Mouse (Mus musculus): ENCODE results near the gene Chmp4b.

Gene Chmp4b

DNA sequence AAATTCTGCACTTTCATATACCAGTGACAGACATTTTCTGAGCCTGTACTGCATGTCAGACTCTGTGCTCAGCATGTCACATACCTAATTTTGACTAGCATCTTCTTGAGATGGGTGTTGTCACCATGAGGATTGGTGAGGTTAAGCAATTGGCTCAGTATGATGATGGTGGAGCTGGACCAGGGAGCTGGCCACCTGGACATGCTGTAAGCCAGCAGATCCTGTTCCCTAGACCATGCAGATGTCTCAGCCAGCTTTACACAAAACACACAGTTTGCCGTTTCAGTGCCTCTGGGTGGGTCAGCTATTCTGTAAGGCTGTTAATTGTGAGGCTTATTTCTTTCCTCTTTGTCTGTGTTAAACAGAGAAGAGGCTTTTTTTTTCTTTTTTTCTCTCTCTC is 31.2 kb downstream of the Chmp4b start:
- no peak for DNase-seq (ENCODE audit: low spot score in 2 of 2)

GRCm38 (mm10) chr2:154684901-154685470 is 33.5 kb downstream of the Chmp4b start:
- DNase-seq (ENCODE audit: low spot score in 2 of 2): no peak

- no peak for DNase-seq (ENCODE audit: low spot score in 2 of 2)
Observed at GRCm38 (mm10) chr2:154685772-154686171, 34.3 kb downstream of the Chmp4b start.

- no peak for DNase-seq (ENCODE audit: low spot score in 2 of 2)
Observed at GRCm38 (mm10) chr2:154686819-154687218, 35.3 kb downstream of the Chmp4b start.

- no peak for DNase-seq (ENCODE audit: low spot score in 2 of 2)
Observed at GRCm38 (mm10) chr2:154689391-154689790, 37.9 kb downstream of the Chmp4b start.

GRCm38 (mm10) chr2:154690959-154691358 is 39.5 kb downstream of the Chmp4b start:
- no peak for DNase-seq (ENCODE audit: low spot score in 2 of 2)

DNA sequence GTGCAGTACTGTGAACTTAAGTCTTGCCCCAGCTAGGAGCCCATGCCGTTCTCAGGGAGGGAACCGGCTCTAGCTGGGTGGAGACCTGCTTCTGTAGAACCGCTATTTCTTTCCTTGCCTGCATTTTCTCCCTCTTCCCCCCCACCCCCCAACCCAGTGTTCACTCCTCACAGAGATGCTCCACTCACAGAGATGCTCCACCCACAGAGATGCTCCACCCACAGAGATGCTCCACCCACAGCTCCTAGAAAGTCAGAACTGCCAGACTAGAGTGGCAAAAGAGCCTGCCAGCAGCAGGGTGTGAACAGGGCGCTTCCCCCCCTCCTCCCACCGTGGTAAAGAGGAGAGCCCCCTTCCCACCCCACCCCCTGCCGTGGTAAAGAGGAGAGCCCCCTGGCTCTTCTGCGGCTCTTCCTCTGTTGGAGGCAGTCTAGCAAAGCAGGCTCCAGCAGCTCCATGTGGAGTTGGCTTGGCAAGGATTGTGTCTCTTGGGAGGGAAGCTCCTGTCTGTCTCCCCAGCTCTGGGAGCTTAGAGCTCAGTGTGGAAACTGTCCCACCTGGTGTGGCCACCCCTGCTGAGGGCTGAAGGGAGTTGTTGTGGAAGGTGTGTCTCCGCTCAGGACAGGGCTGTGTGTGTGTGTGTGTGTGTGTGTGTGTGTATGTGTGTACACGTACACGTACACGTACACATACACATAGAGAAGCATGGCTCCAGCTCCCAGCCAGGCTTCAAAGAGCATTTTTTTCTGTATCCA is 41.9 kb downstream of the Chmp4b start:
- DNase-seq (ENCODE audit: low spot score in 2 of 2): no peak

- DNase-seq (ENCODE audit: low spot score in 2 of 2): no peak
Observed at GRCm38 (mm10) chr2:154693941-154694256, 42.4 kb downstream of the Chmp4b start.

GRCm38 (mm10) chr2:154695690-154696089 is 44.2 kb downstream of the Chmp4b start:
- no peak for DNase-seq (ENCODE audit: low spot score in 2 of 2)

GRCm38 (mm10) chr2:154696660-154697059 is 45.2 kb downstream of the Chmp4b start:
- no peak for DNase-seq (ENCODE audit: low spot score in 2 of 2)

- DNase-seq (ENCODE audit: low spot score in 2 of 2): no peak
Observed at GRCm38 (mm10) chr2:154699360-154699759, 47.9 kb downstream of the Chmp4b start.

DNA sequence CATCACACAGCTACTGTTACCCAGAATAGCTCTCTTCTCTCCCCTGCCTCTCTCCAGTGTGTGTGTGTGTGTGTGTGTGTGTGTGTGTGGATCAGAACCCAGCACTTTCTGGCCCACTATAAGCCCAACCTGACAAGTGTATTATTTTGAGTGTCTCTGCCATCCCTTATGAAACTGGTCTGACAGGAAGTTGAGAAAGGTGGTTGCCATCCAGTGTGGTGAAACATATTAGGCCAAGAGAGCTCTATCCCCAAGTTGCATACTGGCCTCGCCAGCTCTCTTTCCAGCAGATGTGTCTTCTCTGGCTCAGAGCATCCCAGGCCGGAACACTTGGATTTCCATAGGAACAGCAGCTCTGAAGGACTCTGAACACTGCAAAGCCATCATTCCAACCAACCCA is 48.7 kb downstream of the Chmp4b start:
- DNase-seq (ENCODE audit: low spot score in 2 of 2): no peak

- peak; percentile 43 to 62 for DNase-seq (ENCODE audit: low spot score in 2 of 2)
Observed at GRCm38 (mm10) chr2:154702637-154703315, 51.3 kb downstream of the Chmp4b start.

DNA sequence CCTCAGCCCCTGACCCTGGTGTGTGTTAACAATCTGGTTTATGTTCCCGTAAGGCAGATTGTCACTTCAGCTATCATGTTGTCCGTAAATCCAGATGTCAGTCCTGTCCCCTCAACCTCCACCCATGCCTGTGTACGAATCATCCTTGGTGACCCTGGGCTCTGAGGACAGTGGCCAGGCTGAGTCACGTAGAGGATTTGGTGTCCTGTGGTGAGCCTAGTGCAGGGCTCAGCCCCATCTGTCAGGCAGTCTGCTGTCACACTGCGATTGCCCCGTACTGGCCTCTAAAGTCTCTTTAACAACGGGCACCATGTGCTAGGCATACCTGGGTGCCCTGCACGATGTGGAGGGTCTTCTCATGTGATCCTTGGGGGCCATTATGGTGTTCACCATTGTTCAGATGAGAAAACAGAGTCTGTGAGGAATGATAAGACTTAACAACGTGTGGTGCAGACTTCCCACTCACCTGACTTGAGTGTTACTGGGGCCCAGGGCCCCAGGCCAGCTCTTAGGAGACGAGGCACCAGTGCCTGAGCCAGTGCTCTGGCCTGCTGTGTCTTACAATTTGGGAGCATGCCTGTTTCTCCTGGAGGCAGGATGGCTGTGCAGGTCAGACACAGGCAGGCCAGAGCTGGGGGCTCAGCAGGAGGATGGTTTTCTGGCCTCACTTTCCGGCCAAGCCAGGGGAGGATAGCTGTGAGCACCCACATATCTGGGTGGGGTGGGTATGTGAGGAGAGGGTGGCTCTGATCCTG is 55.2 kb downstream of the Chmp4b start:
- DNase-seq (ENCODE audit: low spot score in 2 of 2): no peak

DNA sequence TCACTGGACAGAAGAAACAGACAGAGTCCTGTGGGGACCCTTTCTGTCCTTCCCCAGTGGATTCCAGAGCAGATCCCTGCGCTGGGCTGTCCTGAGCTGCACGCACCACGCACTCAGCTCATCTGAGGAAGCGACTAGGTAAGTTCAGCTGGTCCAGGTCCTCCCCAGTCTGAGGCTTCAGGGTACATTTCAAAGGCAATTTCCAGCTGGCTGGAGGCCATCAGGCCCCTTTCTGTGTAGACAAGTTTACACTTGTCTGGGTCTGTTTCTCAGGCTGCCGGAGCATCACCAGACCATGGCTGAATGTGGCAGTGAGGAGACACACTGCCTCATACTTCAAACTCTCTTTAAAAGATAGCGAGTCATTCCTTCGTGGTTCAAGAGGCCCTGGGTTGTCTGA is 55.8 kb downstream of the Chmp4b start:
- no peak for DNase-seq (ENCODE audit: low spot score in 2 of 2)

- DNase-seq (ENCODE audit: low spot score in 2 of 2): no peak
Observed at GRCm38 (mm10) chr2:154707830-154708385, 56.4 kb downstream of the Chmp4b start.

DNA sequence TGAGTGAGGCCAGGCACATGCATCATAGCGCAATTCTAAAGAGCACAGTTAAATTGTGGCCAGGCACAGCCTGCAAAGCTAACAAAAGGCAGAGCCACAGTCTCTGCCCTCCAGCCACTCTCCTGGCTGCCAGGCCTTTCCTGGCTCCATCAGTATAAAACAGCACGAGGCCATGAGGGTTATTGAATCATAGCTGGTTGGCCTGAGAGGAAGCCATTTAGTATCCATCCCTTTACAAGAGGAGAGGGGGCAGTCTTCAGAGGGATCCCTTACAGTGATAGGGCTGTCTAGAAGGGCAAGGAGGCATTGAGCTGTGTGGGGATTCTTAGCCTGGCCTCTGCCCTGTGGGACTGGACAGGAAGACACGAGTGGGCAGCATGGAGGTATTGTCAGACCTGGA is 60.2 kb downstream of the Chmp4b start:
- DNase-seq (ENCODE audit: low spot score in 2 of 2): no peak

- peak; percentile 32 to 36 for DNase-seq (ENCODE audit: low spot score in 2 of 2)
Observed at GRCm38 (mm10) chr2:154712271-154712677, 60.8 kb downstream of the Chmp4b start.

- no peak for DNase-seq (ENCODE audit: low spot score in 2 of 2)
Observed at GRCm38 (mm10) chr2:154713083-154713482, 61.6 kb downstream of the Chmp4b start.

GRCm38 (mm10) chr2:154713964-154714363 is 62.5 kb downstream of the Chmp4b start:
- DNase-seq (ENCODE audit: low spot score in 2 of 2): no peak

- no peak for DNase-seq (ENCODE audit: low spot score in 2 of 2)
Observed at GRCm38 (mm10) chr2:154716586-154716985, 65.1 kb downstream of the Chmp4b start.

DNA sequence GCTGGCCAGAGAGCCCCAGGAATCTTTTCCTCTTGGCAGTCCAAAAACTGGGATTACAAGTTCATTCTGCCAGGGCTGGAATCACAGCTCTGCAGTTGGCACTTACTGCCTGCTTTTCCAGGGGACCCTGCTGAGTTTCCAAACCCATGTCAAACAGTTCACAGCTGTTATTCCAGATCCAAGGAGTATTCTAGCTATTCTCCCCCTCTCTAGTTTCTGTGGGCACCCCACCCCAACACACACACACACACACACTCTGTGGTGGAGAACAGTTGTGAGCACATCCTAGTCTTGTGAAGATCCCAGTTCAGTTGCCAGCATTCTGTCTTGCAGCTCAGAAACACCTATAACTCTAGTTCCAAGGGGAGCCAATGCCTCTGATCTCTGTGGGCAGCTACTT is 65.6 kb downstream of the Chmp4b start:
- no peak for DNase-seq (ENCODE audit: low spot score in 2 of 2)
